Mouse (Mus musculus): ENCODE measurements around the gene Acad9.
"Not testable (repeated sequence)": the region's sequence is repeated elsewhere in the genome, so short reads cannot be mapped to it uniquely, and the experiment has no call there.

Gene Acad9

GRCm38 (mm10) chr3:36116076-36116475 is 50.3 kb downstream of the Acad9 start:
- DNase-seq: no peak

- DNase-seq: no peak
Measured at GRCm38 (mm10) chr3:36119684-36120548, 54.1 kb downstream of the Acad9 start.

- DNase-seq: not testable (repeated sequence)
Measured at GRCm38 (mm10) chr3:36126176-36126575, 60.4 kb downstream of the Acad9 start.

GRCm38 (mm10) chr3:36136152-36136551 is 70.4 kb downstream of the Acad9 start:
- no peak for DNase-seq

- DNase-seq: no peak
Measured at GRCm38 (mm10) chr3:36137560-36137959, 71.8 kb downstream of the Acad9 start.

GRCm38 (mm10) chr3:36138171-36138660 is 72.4 kb downstream of the Acad9 start:
- no peak for DNase-seq

- no peak for DNase-seq
Measured at GRCm38 (mm10) chr3:36138996-36139395, 73.2 kb downstream of the Acad9 start.
